Mouse (Mus musculus) liver, embryonic 14.5 days (tissue): ENCODE results near the gene Serhl. TPM values are rescaled to one million over a fixed set of nuclear protein-coding genes. Genes with fewer than 3 reads are reported as not detected.
"Not testable (repeated sequence)": the region's sequence is repeated elsewhere in the genome, so short reads cannot be mapped to it uniquely, and the experiment has no call there.

Experiments
- ATAC-seq: fragments of 200-750 bp; cut with Nextera tagmentation; 2 replicates; pipeline ENCODE4 v1.8.0; 2017; ENCODE audit warnings: moderate number of reproducible peaks, mild to moderate bottlenecking, moderate library complexity; ENCODE audit not compliant: insufficient read depth
- DNase-seq, 3 experiments: peaks; one replicate each; pipeline ENCODE4 v3.0.0-alpha.2; 2012 to 2013; ENCODE audit warnings: low read depth in 3 of 3, low spot score in 3 of 3
- H3K27ac ChIP-seq: fragments of 300-500 bp; sonication (generic); 2 replicates; pipeline ENCODE4 v1.5.1; 2014; ENCODE audit warnings: moderate library complexity, mild to moderate bottlenecking, control low read depth, inconsistent platforms
- H3K27me3 ChIP-seq: fragments of 300-500 bp; sonication (generic); 2 replicates; pipeline ENCODE4 v1.6.1; 2014; ENCODE audit warnings: mild to moderate bottlenecking, low read length, moderate library complexity; ENCODE audit not compliant: control insufficient read depth, insufficient read depth
- H3K36me3 ChIP-seq: fragments of 300-500 bp; sonication (generic); replicated peaks from 2 replicates; pipeline ENCODE4 v1.6.1; 2014; ENCODE audit warnings: low read depth; ENCODE audit not compliant: control insufficient read depth, insufficient read depth
- H3K4me1 ChIP-seq, 2 experiments: fragments of 200-500 bp in 1 of 2; fragments of 300-500 bp in 1 of 2; sonication (generic) in 1 of 2; replicated peaks; 2 replicates each; pipeline ENCODE4 v1.6.1; 2012 to 2014; ENCODE audit warnings: antibody characterized with exemption in 1 of 2, inconsistent platforms in 1 of 2, low read length in 1 of 2; ENCODE audit not compliant: control insufficient read depth in 2 of 2, insufficient read depth in 2 of 2
- H3K4me2 ChIP-seq: fragments of 300-500 bp; sonication (generic); 2 replicates; pipeline ENCODE4 v1.6.1; 2014; ENCODE audit warnings: low read depth, mild to moderate bottlenecking, control low read depth, moderate library complexity
- H3K4me3 ChIP-seq, 2 experiments: fragments of 200-500 bp in 1 of 2; fragments of 300-500 bp in 1 of 2; sonication (generic) in 1 of 2; 2 replicates each; pipeline ENCODE4 v1.5.1; 2012 to 2014; ENCODE audit warnings: low read depth in 2 of 2, low read length in 2 of 2, mild to moderate bottlenecking in 2 of 2, control low read depth in 1 of 2, inconsistent platforms in 1 of 2, moderate library complexity in 1 of 2; ENCODE audit not compliant: insufficient read depth in 1 of 2
- H3K9ac ChIP-seq: fragments of 300-500 bp; sonication (generic); replicated peaks from 2 replicates; pipeline ENCODE4 v1.6.1; 2014; ENCODE audit warnings: mild to moderate bottlenecking, control low read depth, moderate library complexity
- H3K9me3 ChIP-seq: fragments of 300-500 bp; sonication (generic); 2 replicates; pipeline ENCODE4 v1.6.1; 2016; ENCODE audit warnings: low read length, mixed read lengths; ENCODE audit not compliant: control insufficient read depth
- CTCF ChIP-seq: IDR thresholded peaks from 2 replicates; pipeline ENCODE4 v1.5.1; 2016; ENCODE audit warnings: antibody characterized with exemption, low read depth, control low read depth
- EP300 ChIP-seq: IDR thresholded peaks from 2 replicates; pipeline ENCODE4 v1.6.1; 2016; ENCODE audit warnings: antibody characterized with exemption, low read depth
- WGBS: fragments of 180-500 bp; shearing (Covaris S2); extraction: QIAGEN DNeasy Blood & Tissue Kit; methylation state at CpG from one replicate; pipeline ENCODE4 v1.1.7; 2014; ENCODE audit not compliant: insufficient replicate concordance; 5-methylcytosine and 5-hydroxymethylcytosine counted together
- polyA plus RNA-seq, 2 experiments: library from polyadenylated mRNA; depleted of rRNA in 1 of 2; stranded (reverse) in 1 of 2; unstranded in 1 of 2; fragments of >200 nt; fragmentation: Nextera tagmentation in 1 of 2; extraction: Ambion mirVana in 1 of 2; gene quantifications; 2 replicates each; pipeline versions ENCODE4 v1.2.1 to v1.2.3; 2012 to 2014

Serhl gene
- polyA plus RNA-seq, 2 experiments: 12.4 to 14.8 TPM

DNA sequence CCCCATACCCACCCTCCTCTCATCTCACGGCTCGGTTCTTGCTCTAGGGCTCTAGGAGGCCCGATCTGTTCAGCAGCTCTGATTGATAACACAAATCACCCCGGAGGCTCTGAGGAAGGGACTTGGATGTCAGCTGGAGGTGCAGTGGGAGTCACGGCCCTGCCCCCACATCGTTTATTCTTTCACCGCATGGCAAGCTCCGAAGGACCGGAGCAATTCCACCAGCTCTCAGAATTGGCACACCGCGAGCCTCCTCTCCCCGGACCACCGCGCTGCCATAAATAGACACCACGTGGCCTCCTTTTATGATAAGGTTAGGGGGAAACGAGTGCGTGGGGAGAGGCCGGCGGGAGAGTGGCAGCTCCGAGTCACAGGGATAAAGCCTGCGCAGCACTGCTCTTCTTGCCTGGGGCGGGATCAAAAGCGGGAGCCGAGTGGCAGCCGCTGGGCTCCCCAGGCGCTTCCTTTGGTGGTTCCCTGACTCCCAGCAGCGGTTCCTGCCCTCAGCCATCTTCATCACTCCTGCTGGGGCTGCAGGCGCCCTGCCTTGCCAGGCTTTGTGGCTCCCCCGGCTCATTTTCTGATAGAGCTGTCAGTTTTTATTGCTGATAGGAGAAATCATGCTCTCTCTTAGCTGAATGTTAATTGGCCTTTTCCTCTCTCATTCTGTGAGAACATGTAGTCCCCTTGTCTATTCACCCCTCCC lies 32.8 kb upstream of the Serhl start:
- Histone ChIP-seq H3K9me3 (no peaks in the 10 kb centered on the region), H3K4me1 (peaks cover 0 to 4% of the 10 kb centered on the region in 2 experiments; a peak in 1 of 4 replicates), H3K9ac (no peak overlapping the region), H3K36me3 (no peaks in the 10 kb centered on the region), H3K4me3 (0 out of 4 replicates have a peak overlapping the region, but pooled peaks have one; percentile 13 to 25), H3K27me3 (peaks cover 14% of the 10 kb centered on the region), H3K4me2 (peak overlapping the region; percentile 50; the same call in 1 of the 2 replicates), H3K27ac (no peak overlapping the region)
- 2% methylated on average over 29 of the region's 29 CpGs for WGBS
- ATAC-seq (no peak), DNase-seq (no peak)
- no peak for TF ChIP-seq CTCF
- no peak for TF ChIP-seq EP300

GRCm38 (mm10) chr15:83057533-83057932 lies 31.8 kb upstream of the Serhl start:
- H3K4me1 ChIP-seq: peaks cover 0 to 4% of the 10 kb centered on the region in 2 experiments; a peak in 1 of 4 replicates
- no peaks in the 10 kb centered on the region for H3K9me3 ChIP-seq
- H3K36me3 ChIP-seq: no peaks in the 10 kb centered on the region
- H3K9ac ChIP-seq: no peak overlapping the region
- no peak overlapping the region for H3K4me2 ChIP-seq
- no peak for DNase-seq
- peaks cover 14% of the 10 kb centered on the region for H3K27me3 ChIP-seq
- no peak overlapping the region for H3K4me3 ChIP-seq
- ATAC-seq: no peak
- 52% methylated on average over 8 of the region's 8 CpGs for WGBS
- TF ChIP-seq CTCF (peak; percentile 38), EP300 (no peak)
- H3K27ac ChIP-seq: no peak overlapping the region

- Histone ChIP-seq H3K27me3 (peaks cover 14% of the 10 kb centered on the region), H3K4me1 (peaks cover 0 to 4% of the 10 kb centered on the region in 2 experiments; a peak in 1 of 4 replicates), H3K27ac (no peak overlapping the region), H3K36me3 (no peaks in the 10 kb centered on the region), H3K9me3 (no peaks in the 10 kb centered on the region), H3K4me2 (no peak overlapping the region), H3K4me3 (no peak overlapping the region), H3K9ac (no peak overlapping the region)
- 14% methylated on average over 5 of the region's 5 CpGs for WGBS
- peak; percentile 69 for TF ChIP-seq EP300
- no peak for TF ChIP-seq CTCF
- ATAC-seq (no peak), DNase-seq (peak; percentile 41 to 48 (median 43))
Measured at GRCm38 (mm10) chr15:83059233-83059660, 30.1 kb upstream of the Serhl start.

- Histone ChIP-seq H3K9me3 (no peaks in the 10 kb centered on the region), H3K27me3 (peaks cover 8% of the 10 kb centered on the region), H3K36me3 (no peaks in the 10 kb centered on the region), H3K4me2 (no peak overlapping the region), H3K4me3 (no peak overlapping the region), H3K9ac (no peak overlapping the region), H3K4me1 (peaks cover 0 to 4% of the 10 kb centered on the region in 2 experiments; a peak in 1 of 4 replicates), H3K27ac (no peak overlapping the region)
- no peak for DNase-seq
- no peak for ATAC-seq
- 20% methylated on average over 5 of the region's 5 CpGs for WGBS
- TF ChIP-seq EP300 (no peak), CTCF (no peak)
Measured at GRCm38 (mm10) chr15:83061689-83062088, 27.6 kb upstream of the Serhl start.

GRCm38 (mm10) chr15:83062582-83062981 lies 26.7 kb upstream of the Serhl start:
- not testable (repeated sequence) for H3K9ac ChIP-seq, H3K4me3 ChIP-seq, DNase-seq, H3K27ac ChIP-seq, ATAC-seq, H3K9me3 ChIP-seq, H3K4me2 ChIP-seq, H3K4me1 ChIP-seq, H3K27me3 ChIP-seq, H3K36me3 ChIP-seq
- WGBS: 35% methylated on average over 2 of the region's 2 CpGs
